Mouse (Mus musculus) heart, embryonic 16.5 days (tissue): ENCODE measurements around the gene Gpha2. TPM values are rescaled to one million over a fixed set of nuclear protein-coding genes. Genes with fewer than 3 reads are reported as not detected.

Source experiments
- ATAC-seq: fragments of 200-750 bp; cut with Nextera tagmentation; replicated peaks from 2 replicates; pipeline ENCODE4 v1.8.0; 2017; ENCODE audit warnings: moderate number of reproducible peaks; ENCODE audit not compliant: insufficient read depth, low FRiP score; ENCODE audit errors: extremely low read depth
- H3K27ac ChIP-seq: fragments of 300-500 bp; sonication (generic); 2 replicates; pipeline ENCODE4 v1.5.1; 2014; ENCODE audit warnings: mild to moderate bottlenecking, low read length, control low read depth, moderate library complexity
- H3K27me3 ChIP-seq: fragments of 300-500 bp; sonication (generic); 2 replicates; pipeline ENCODE4 v1.6.1; 2014; ENCODE audit warnings: low read length, mixed read lengths; ENCODE audit not compliant: control insufficient read depth, insufficient read depth
- H3K36me3 ChIP-seq: fragments of 300-500 bp; sonication (generic); 2 replicates; pipeline ENCODE4 v1.6.1; 2014; ENCODE audit not compliant: control insufficient read depth, insufficient read depth
- H3K4me1 ChIP-seq: fragments of 300-500 bp; sonication (generic); 2 replicates; pipeline ENCODE4 v1.6.1; 2014; ENCODE audit warnings: low read length, mixed read lengths; ENCODE audit not compliant: control insufficient read depth, insufficient read depth
- H3K4me2 ChIP-seq: fragments of 300-500 bp; sonication (generic); 2 replicates; pipeline ENCODE4 v1.6.1; 2014; ENCODE audit warnings: low read depth, mild to moderate bottlenecking, control low read depth, low read length
- H3K4me3 ChIP-seq: fragments of 300-500 bp; sonication (generic); 2 replicates; pipeline ENCODE4 v1.5.1; 2014; ENCODE audit warnings: mild to moderate bottlenecking, control low read depth, low read length
- H3K9ac ChIP-seq: fragments of 300-500 bp; sonication (generic); 2 replicates; pipeline ENCODE4 v1.6.1; 2014; ENCODE audit warnings: low read length, control low read depth
- H3K9me3 ChIP-seq: fragments of 300-500 bp; sonication (generic); replicated peaks from 2 replicates; pipeline ENCODE4 v1.6.1; 2016; ENCODE audit warnings: low read length; ENCODE audit not compliant: control insufficient read depth
- WGBS: fragments of 180-500 bp; shearing (Covaris S2); extraction: QIAGEN DNeasy Blood & Tissue Kit; methylation state at CpG from one replicate; pipeline ENCODE4 v1.1.7; 2014; 5-methylcytosine and 5-hydroxymethylcytosine counted together
- polyA plus RNA-seq: library from polyadenylated mRNA; unstranded; fragments of >200 nt; fragmentation: Nextera tagmentation; extraction: Ambion mirVana; gene quantifications from 2 replicates; pipeline ENCODE4 v1.2.1, GENCODE M21; 2015

Gene Gpha2
- 0.25 TPM in 1 of 2 replicates, not detected in the other for polyA plus RNA-seq

- ATAC-seq, result no peak
- H3K4me2 ChIP-seq, result no peak within 1 kb of the TSS
- 34% methylated on average over 2 of the region's 2 CpGs for WGBS
- H3K4me1 ChIP-seq, result no peaks in the 10 kb centered on the region
- H3K4me3 ChIP-seq, result no peak within 1 kb of the TSS
- H3K36me3 ChIP-seq, result peaks cover 14% of the 10 kb centered on the region
- H3K9me3 ChIP-seq, result no peaks in the 10 kb centered on the region
- no peaks in the 10 kb centered on the region for H3K27me3 ChIP-seq
- no peak within 1 kb of the TSS for H3K27ac ChIP-seq
- H3K9ac ChIP-seq, result no peak within 1 kb of the TSS
Observed at GRCm38 (mm10) chr19:6226135-6226534, at the start of gene Gpha2. TSS of gene Gpha2 (plus strand) at chr19:6226380.

- Histone ChIP-seq H3K4me1 (no peaks in the 10 kb centered on the region), H3K4me3 (no peak overlapping the region), H3K4me2 (no peak overlapping the region), H3K9me3 (no peaks in the 10 kb centered on the region; the same call in 1 of the 2 replicates), H3K27me3 (no peaks in the 10 kb centered on the region), H3K36me3 (no peaks in the 10 kb centered on the region), H3K27ac (no peak overlapping the region), H3K9ac (no peak overlapping the region)
- WGBS, result 75% methylated on average over 6 of the region's 6 CpGs
- ATAC-seq, result no peak
Observed at GRCm38 (mm10) chr19:6178775-6179174, 47.4 kb upstream of the Gpha2 start.

- Histone ChIP-seq H3K4me1 (no peaks in the 10 kb centered on the region), H3K9ac (no peak overlapping the region), H3K4me2 (no peak overlapping the region), H3K27ac (no peak overlapping the region), H3K9me3 (no peaks in the 10 kb centered on the region; the same call in 1 of the 2 replicates), H3K27me3 (no peaks in the 10 kb centered on the region), H3K36me3 (no peaks in the 10 kb centered on the region), H3K4me3 (no peak overlapping the region)
- WGBS, result 12% methylated on average over 5 of the region's 5 CpGs
- ATAC-seq, result no peak
Observed at GRCm38 (mm10) chr19:6181629-6182028, 44.6 kb upstream of the Gpha2 start.

- no peak overlapping the region for H3K9ac ChIP-seq
- no peaks in the 10 kb centered on the region for H3K36me3 ChIP-seq
- H3K27ac ChIP-seq, result no peak overlapping the region
- ATAC-seq, result no peak
- H3K4me1 ChIP-seq, result no peaks in the 10 kb centered on the region
- H3K27me3 ChIP-seq, result no peaks in the 10 kb centered on the region
- H3K4me3 ChIP-seq, result no peak overlapping the region
- 17% methylated on average over 3 of the region's 3 CpGs for WGBS
- no peak overlapping the region for H3K4me2 ChIP-seq
- no peaks in the 10 kb centered on the region; the same call in 1 of the 2 replicates for H3K9me3 ChIP-seq
Observed at GRCm38 (mm10) chr19:6182534-6182933, 43.6 kb upstream of the Gpha2 start.

GRCm38 (mm10) chr19:6184131-6184530 is 42.0 kb upstream of the Gpha2 start, which contains the start of gene Majin:
TSS of gene Majin (plus strand) at chr19:6184388.
- H3K4me1 ChIP-seq, result no peaks in the 10 kb centered on the region
- H3K27me3 ChIP-seq, result no peaks in the 10 kb centered on the region
- H3K4me3 ChIP-seq, result no peak within 1 kb of the TSS
- no peak within 1 kb of the TSS for H3K27ac ChIP-seq
- H3K36me3 ChIP-seq, result no peaks in the 10 kb centered on the region
- no peaks in the 10 kb centered on the region; the same call in 1 of the 2 replicates for H3K9me3 ChIP-seq
- no peak within 1 kb of the TSS for H3K9ac ChIP-seq
- ATAC-seq, result no peak
- 77% methylated on average over 23 of the region's 23 CpGs for WGBS
- H3K4me2 ChIP-seq, result no peak within 1 kb of the TSS

GRCm38 (mm10) chr19:6204265-6204664 is 21.9 kb upstream of the Gpha2 start:
- no peak for ATAC-seq
- Histone ChIP-seq H3K36me3 (no peaks in the 10 kb centered on the region), H3K4me3 (no peak overlapping the region), H3K27me3 (no peaks in the 10 kb centered on the region), H3K4me1 (no peaks in the 10 kb centered on the region), H3K27ac (no peak overlapping the region), H3K4me2 (no peak overlapping the region), H3K9ac (no peak overlapping the region), H3K9me3 (no peaks in the 10 kb centered on the region)
- WGBS, result 66% methylated on average over 2 of the region's 2 CpGs

GRCm38 (mm10) chr19:6206716-6207115 is 19.5 kb upstream of the Gpha2 start:
- H3K4me3 ChIP-seq, result no peak overlapping the region
- no peaks in the 10 kb centered on the region for H3K9me3 ChIP-seq
- ATAC-seq, result no peak
- no peak overlapping the region for H3K27ac ChIP-seq
- no peaks in the 10 kb centered on the region for H3K36me3 ChIP-seq
- WGBS, result 64% methylated on average over 5 of the region's 5 CpGs
- H3K4me1 ChIP-seq, result no peaks in the 10 kb centered on the region
- no peak overlapping the region for H3K9ac ChIP-seq
- no peak overlapping the region for H3K4me2 ChIP-seq
- no peaks in the 10 kb centered on the region for H3K27me3 ChIP-seq

- H3K36me3 ChIP-seq, result no peaks in the 10 kb centered on the region
- 67% methylated on average over 6 of the region's 6 CpGs for WGBS
- no peak overlapping the region for H3K4me3 ChIP-seq
- no peaks in the 10 kb centered on the region for H3K4me1 ChIP-seq
- H3K27ac ChIP-seq, result no peak overlapping the region
- H3K9me3 ChIP-seq, result no peaks in the 10 kb centered on the region
- H3K27me3 ChIP-seq, result no peaks in the 10 kb centered on the region; the same call in 1 of the 2 replicates
- no peak overlapping the region for H3K4me2 ChIP-seq
- no peak for ATAC-seq
- H3K9ac ChIP-seq, result no peak overlapping the region
Observed at GRCm38 (mm10) chr19:6216046-6216705, 10.0 kb upstream of the Gpha2 start.

- Histone ChIP-seq H3K27ac (no peak overlapping the region), H3K4me3 (no peak overlapping the region), H3K36me3 (no peaks in the 10 kb centered on the region), H3K9ac (no peak overlapping the region), H3K27me3 (no peaks in the 10 kb centered on the region; the same call in 1 of the 2 replicates), H3K9me3 (no peaks in the 10 kb centered on the region), H3K4me2 (no peak overlapping the region), H3K4me1 (no peaks in the 10 kb centered on the region)
- no peak for ATAC-seq
- WGBS, result 58% methylated on average over 6 of the region's 6 CpGs
Observed at GRCm38 (mm10) chr19:6218606-6219005, 7.6 kb upstream of the Gpha2 start.
